ENCODE assay signal across 8 mouse cellular contexts in genomic region chr3:87616354-87616753, GRCm38 (mm10). TPM values are rescaled to one million over a fixed set of nuclear protein-coding genes. Genes with fewer than 3 reads are reported as not detected.
DNase-seq lines count a peak whose midpoint lies in the region; ATAC-seq and TF ChIP-seq lines count a peak whose summit lies in the region.

No protein-coding gene starts in this region.

- no peak for DNase-seq in kidney, adult 11 months
- DNase-seq in limb, embryonic 14.5 days (ENCODE audit: low spot score): no peak
- DNase-seq in midbrain, postnatal 0 days (ENCODE audit: low spot score): no peak
- no peak for DNase-seq in yolk sac, embryonic 10.5 days (ENCODE audit: low spot score)
- DNase-seq in thymus, postnatal 25 days: no peak
- DNase-seq in thymus, postnatal 36 days: no peak

- no peak for TF ChIP-seq POLR2A in limb, embryonic 14.5 days (IDR thresholded peaks at IDR 0.05; ENCODE audit: borderline replicate concordance, extremely low read depth, insufficient read depth, insufficient read length)

- H3K4me1 ChIP-seq in kidney, embryonic 14.5 days (ENCODE audit: control insufficient read depth, insufficient read depth, low read length): peaks cover 28% of the 10 kb centered on the region
- H3K4me1 ChIP-seq in forebrain, embryonic 13.5 days: peaks cover 39% of the 10 kb centered on the region
- peaks cover 34% of the 10 kb centered on the region for H3K4me1 ChIP-seq in limb, embryonic 14.5 days (ENCODE audit: control insufficient read depth, insufficient read depth, low read length)
- peaks cover 14% of the 10 kb centered on the region for H3K4me1 ChIP-seq in midbrain, postnatal 0 days (ENCODE audit: insufficient read depth, low read length)

- no peaks in the 10 kb centered on the region for H3K36me3 ChIP-seq in kidney, embryonic 14.5 days (ENCODE audit: control insufficient read depth, insufficient read depth, low read length)
- no peaks in the 10 kb centered on the region for H3K36me3 ChIP-seq in forebrain, embryonic 13.5 days (ENCODE audit: poor library complexity, severe bottlenecking)
- H3K36me3 ChIP-seq in limb, embryonic 14.5 days (ENCODE audit: control insufficient read depth, insufficient read depth, low read length): no peaks in the 10 kb centered on the region
- H3K36me3 ChIP-seq in midbrain, postnatal 0 days (ENCODE audit: insufficient read depth, low read length): no peaks in the 10 kb centered on the region

- H3K27me3 ChIP-seq in kidney, embryonic 14.5 days (ENCODE audit: control insufficient read depth, insufficient read depth, low read length): no peaks in the 10 kb centered on the region
- no peaks in the 10 kb centered on the region for H3K27me3 ChIP-seq in forebrain, embryonic 13.5 days
- no peaks in the 10 kb centered on the region for H3K27me3 ChIP-seq in limb, embryonic 14.5 days (ENCODE audit: control insufficient read depth, insufficient read depth, low read length)
- H3K27me3 ChIP-seq in midbrain, postnatal 0 days (ENCODE audit: insufficient read depth, low read length): no peaks in the 10 kb centered on the region

- peak; percentile 12; the same call in 1 of the 2 replicates for TF ChIP-seq CTCF in midbrain, postnatal 0 days (IDR thresholded peaks at IDR 0.05)

- 46% methylated on average over 4 of the region's 4 CpGs for WGBS in kidney, embryonic 14.5 days
- 64% methylated on average over 4 of the region's 4 CpGs for WGBS in forebrain, embryonic 13.5 days
- 51% methylated on average over 4 of the region's 4 CpGs for WGBS in limb, embryonic 14.5 days
- WGBS in midbrain, postnatal 0 days: 59% methylated on average over 4 of the region's 4 CpGs

- no peaks in the 10 kb centered on the region for H3K9me3 ChIP-seq in kidney, embryonic 14.5 days (ENCODE audit: control insufficient read depth, low read length)
- no peaks in the 10 kb centered on the region for H3K9me3 ChIP-seq in forebrain, embryonic 13.5 days (replicated peaks)
- no peaks in the 10 kb centered on the region for H3K9me3 ChIP-seq in limb, embryonic 14.5 days (ENCODE audit: control insufficient read depth, low read length)
- no peaks in the 10 kb centered on the region for H3K9me3 ChIP-seq in midbrain, postnatal 0 days (ENCODE audit: low read length)

- 0 out of 2 replicates have a peak overlapping the region, but pooled peaks have one; percentile 91 for H3K9ac ChIP-seq in kidney, embryonic 14.5 days (ENCODE audit: low read depth, low read length)
- peak overlapping the region; percentile 94 for H3K9ac ChIP-seq in forebrain, embryonic 13.5 days
- H3K9ac ChIP-seq in limb, embryonic 14.5 days (ENCODE audit: low read depth, low read length, severe bottlenecking): no peak overlapping the region; the same call in 1 of the 2 replicates
- H3K9ac ChIP-seq in midbrain, postnatal 0 days (replicated peaks; ENCODE audit: low read length, poor library complexity, severe bottlenecking): no peak overlapping the region

- no peak overlapping the region; the same call in 1 of the 2 replicates for H3K27ac ChIP-seq in kidney, embryonic 14.5 days (ENCODE audit: low read depth, low read length)
- no peak overlapping the region for H3K27ac ChIP-seq in forebrain, embryonic 13.5 days
- H3K27ac ChIP-seq in limb, embryonic 14.5 days (replicated peaks; ENCODE audit: low read depth, low read length): peak overlapping the region; percentile 93; the same call in 1 of the 2 replicates
- no peak overlapping the region for H3K27ac ChIP-seq in midbrain, postnatal 0 days (ENCODE audit: low read depth, low read length)

- H3K4me2 ChIP-seq in kidney, embryonic 14.5 days (replicated peaks; ENCODE audit: low read depth, low read length): no peak overlapping the region; the same call in 1 of the 2 replicates
- H3K4me2 ChIP-seq in forebrain, embryonic 13.5 days: peak overlapping the region; percentile 98
- H3K4me2 ChIP-seq in limb, embryonic 14.5 days (replicated peaks; ENCODE audit: low read depth, low read length, severe bottlenecking): peak overlapping the region; percentile 94
- peak overlapping the region; percentile 95; the same call in 1 of the 2 replicates for H3K4me2 ChIP-seq in midbrain, postnatal 0 days (ENCODE audit: low read depth, low read length, poor library complexity, severe bottlenecking)

- ATAC-seq in kidney, embryonic 14.5 days (ENCODE audit: low FRiP score, low TSS enrichment): no peak
- ATAC-seq in forebrain, embryonic 13.5 days: no peak
- ATAC-seq in limb, embryonic 14.5 days (ENCODE audit: low FRiP score, low read depth): no peak
- ATAC-seq in midbrain, postnatal 0 days (ENCODE audit: low FRiP score): 0 out of 2 replicates have a peak, but pooled peaks have one; percentile 15

- no peak overlapping the region for H3K4me3 ChIP-seq in kidney, embryonic 14.5 days (ENCODE audit: low read length)
- 0 out of 2 replicates have a peak overlapping the region, but pooled peaks have one; percentile 80 for H3K4me3 ChIP-seq in forebrain, embryonic 13.5 days
- H3K4me3 ChIP-seq in limb, embryonic 14.5 days (replicated peaks; ENCODE audit: low read length): no peak overlapping the region
- H3K4me3 ChIP-seq in midbrain, postnatal 0 days (ENCODE audit: low read depth, low read length): peak overlapping the region; percentile 86; the same call in 1 of the 2 replicates

RNA-seq across cellular contexts. Expression of gene Arhgef11, which starts 1.0 kb away (rescaled TPM):
- 11.0 and 21.9 TPM in 2 replicates for polyA plus RNA-seq in kidney, embryonic 14.5 days (2014; fragmentation: Nextera tagmentation; extraction: Ambion mirVana)
- polyA plus RNA-seq in forebrain, embryonic 13.5 days (2015; fragmentation: Nextera tagmentation; extraction: Ambion mirVana): 18.2 and 20.4 TPM in 2 replicates
- polyA plus RNA-seq in limb, embryonic 14.5 days (2012; rRNA removed): 28.2 and 36.4 TPM in 2 replicates
- polyA plus RNA-seq in limb, embryonic 14.5 days (2014; fragmentation: Nextera tagmentation; extraction: Ambion mirVana): 16.1 and 19.0 TPM in 2 replicates
- 60.1 and 67.5 TPM in 2 replicates for total RNA-seq in midbrain, postnatal 0 days (2014; rRNA removed)
- polyA plus RNA-seq in midbrain, postnatal 0 days (2015; fragmentation: Nextera tagmentation; extraction: Ambion mirVana): 15.0 and 16.4 TPM in 2 replicates

Comparison
In these comparisons a context has a peak if more than half of its experiments do, and no peak if none do; other contexts are left out.
1. H3K4me3 ChIP-seq: peak in forebrain, embryonic 13.5 days (single experiment) and midbrain, postnatal 0 days (single experiment); none in kidney, embryonic 14.5 days (single experiment) and limb, embryonic 14.5 days (single experiment).
2. H3K9ac ChIP-seq: peak in kidney, embryonic 14.5 days (single experiment) and forebrain, embryonic 13.5 days (single experiment); none in limb, embryonic 14.5 days (single experiment) and midbrain, postnatal 0 days (single experiment).